Mouse (Mus musculus): ENCODE measurements around the gene Kifc3. TPM values are rescaled to one million over a fixed set of nuclear protein-coding genes. Genes with fewer than 3 reads are reported as not detected.

The Kifc3 gene
- total and polyA plus RNA-seq, 3 experiments, result 10.6 to 19.1 TPM; not detected in 1

DNA sequence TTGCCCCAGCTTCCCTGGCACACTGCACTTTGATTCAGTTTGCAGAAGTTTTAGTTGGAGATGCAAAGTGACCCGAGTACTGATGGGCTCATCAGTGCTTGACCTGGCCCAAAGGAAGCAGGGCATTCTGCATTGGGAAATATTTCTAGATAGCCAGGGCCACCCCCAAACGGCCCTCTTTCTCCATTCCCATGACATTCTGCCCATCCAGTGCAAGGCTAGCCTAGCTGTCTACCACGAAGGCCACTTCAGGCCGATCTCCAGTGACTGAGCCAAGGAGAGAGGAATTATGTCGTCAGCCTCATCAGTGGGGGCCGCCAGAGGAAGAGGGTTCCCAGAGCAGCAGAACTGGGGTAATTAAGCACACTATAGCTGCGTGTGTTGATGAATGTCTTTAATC is 1.1 kb downstream of the Kifc3 start:
- no peak for DNase-seq (ENCODE audit: low read depth, low spot score)
- H3K9ac ChIP-seq (ENCODE audit: control insufficient read depth, low read depth, low read length, poor library complexity, severe bottlenecking), result no peak overlapping the region
- H3K4me1 ChIP-seq (ENCODE audit: control insufficient read depth in 1 of 2, insufficient read depth in 2 of 2, low read length in 2 of 2), result no peaks in the 10 kb centered on the region
- no peak overlapping the region for H3K27ac ChIP-seq (ENCODE audit: control insufficient read depth, low read depth, low read length)
- no peaks in the 10 kb centered on the region for H3K9me3 ChIP-seq (replicated peaks; ENCODE audit: insufficient read depth, low read length)
- no peak overlapping the region for H3K4me3 ChIP-seq (ENCODE audit: control insufficient read depth in 1 of 2, insufficient read depth in 1 of 2, low read depth in 2 of 2, low read length in 2 of 2)
- no peaks in the 10 kb centered on the region for H3K36me3 ChIP-seq (ENCODE audit: control insufficient read depth in 1 of 2, insufficient read depth in 2 of 2, low read length in 2 of 2)
- H3K79me2 ChIP-seq (ENCODE audit: control insufficient read depth, insufficient read depth, low read length, poor library complexity), result no peaks in the 10 kb centered on the region
- TF ChIP-seq USF2 (IDR thresholded peaks at IDR 0.05; ENCODE audit: borderline replicate concordance in 1 of 2, insufficient read depth in 1 of 2, low read depth in 1 of 2, low read length in 2 of 2) (no peak), EP300 (IDR thresholded peaks at IDR 0.05; ENCODE audit: low read depth in 1 of 2, low read length in 2 of 2) (no peak), TBP (IDR thresholded peaks at IDR 0.05; ENCODE audit: low read depth, low read length) (no peak), ELF1 (IDR thresholded peaks at IDR 0.05; ENCODE audit: low read depth, low read length) (no peak), SMC3 (IDR thresholded peaks at IDR 0.05; ENCODE audit: low read depth, low read length) (no peak), MYB (IDR thresholded peaks at IDR 0.05; ENCODE audit: low read depth, low read length) (no peak), GATA1 (IDR thresholded peaks at IDR 0.05; ENCODE audit: low read depth, low read length) (no peak), NRF1 (IDR thresholded peaks at IDR 0.05; ENCODE audit: insufficient read depth, low read depth, low read length, poor library complexity, severe bottlenecking) (no peak), POLR2A (IDR thresholded peaks at IDR 0.05; ENCODE audit: control insufficient read depth in 1 of 2, insufficient read depth in 1 of 2, low read depth in 1 of 2, low read length in 2 of 2, poor library complexity in 1 of 2) (no peak), ZKSCAN1 (IDR thresholded peaks at IDR 0.05; ENCODE audit: low read depth, low read length) (no peak), ZMIZ1 (IDR thresholded peaks at IDR 0.05; ENCODE audit: low read depth, low read length) (no peak), RAD21 (IDR thresholded peaks at IDR 0.05; ENCODE audit: low read depth, low read length) (no peak), USF1 (IDR thresholded peaks at IDR 0.05; ENCODE audit: low read depth, low read length) (no peak), SIN3A (IDR thresholded peaks at IDR 0.05; ENCODE audit: low read length) (no peak), POLR2AphosphoS2 (IDR thresholded peaks at IDR 0.05; ENCODE audit: low read length) (no peak), MAZ (IDR thresholded peaks at IDR 0.05; ENCODE audit: low read depth, low read length) (no peak)
- peaks cover 2 to 5% of the 10 kb centered on the region in 2 experiments; a peak in 3 of 4 replicates for H3K27me3 ChIP-seq (ENCODE audit: control insufficient read depth in 1 of 2, insufficient read depth in 2 of 2, low read length in 2 of 2)

DNA sequence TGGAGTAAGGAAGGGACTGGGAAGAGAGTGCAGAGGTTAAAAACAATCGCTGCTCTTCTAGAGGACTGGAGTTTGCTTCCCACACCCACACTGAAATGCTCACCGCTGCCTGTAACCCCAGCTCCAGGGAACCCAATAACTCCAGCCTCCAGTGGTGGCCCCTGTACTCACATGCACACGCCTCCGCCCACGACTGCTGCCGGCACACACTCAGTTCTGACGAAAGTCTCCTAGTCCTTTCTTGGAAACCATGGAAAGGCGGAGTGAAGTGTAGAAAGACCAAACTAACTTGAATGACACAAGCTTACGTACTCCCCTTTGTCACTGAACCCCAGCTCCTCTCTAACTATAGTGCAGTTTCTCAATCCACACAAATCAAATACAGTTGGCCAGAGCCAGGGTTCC is 2.6 kb downstream of the Kifc3 start:
- DNase-seq (ENCODE audit: low read depth, low spot score), result no peak
- H3K27me3 ChIP-seq (ENCODE audit: control insufficient read depth in 1 of 2, insufficient read depth in 2 of 2, low read length in 2 of 2), result peaks cover 4 to 10% of the 10 kb centered on the region in 2 experiments; a peak in 3 of 4 replicates
- no peak overlapping the region for H3K27ac ChIP-seq (ENCODE audit: control insufficient read depth, low read depth, low read length)
- H3K4me1 ChIP-seq (ENCODE audit: control insufficient read depth in 1 of 2, insufficient read depth in 2 of 2, low read length in 2 of 2), result no peaks in the 10 kb centered on the region
- H3K9ac ChIP-seq (ENCODE audit: control insufficient read depth, low read depth, low read length, poor library complexity, severe bottlenecking), result no peak overlapping the region
- no peaks in the 10 kb centered on the region for H3K79me2 ChIP-seq (ENCODE audit: control insufficient read depth, insufficient read depth, low read length, poor library complexity)
- TF ChIP-seq EP300 (IDR thresholded peaks at IDR 0.05; ENCODE audit: low read depth in 1 of 2, low read length in 2 of 2), result no peak
- H3K9me3 ChIP-seq (replicated peaks; ENCODE audit: insufficient read depth, low read length), result no peaks in the 10 kb centered on the region
- H3K36me3 ChIP-seq (ENCODE audit: control insufficient read depth in 1 of 2, insufficient read depth in 2 of 2, low read length in 2 of 2), result no peaks in the 10 kb centered on the region
- H3K4me3 ChIP-seq (ENCODE audit: control insufficient read depth in 1 of 2, insufficient read depth in 1 of 2, low read depth in 2 of 2, low read length in 2 of 2), result no peak overlapping the region

All from MEL (cell line).